Mouse (Mus musculus) heart, embryonic 16.5 days (tissue): ENCODE results near the gene Zfp3. TPM values are rescaled to one million over a fixed set of nuclear protein-coding genes. Genes with fewer than 3 reads are reported as not detected.
A peak's percentile ranks its signal among the peaks of the same experiment; 100 is the strongest.
"Not testable (repeated sequence)": the region's sequence is repeated elsewhere in the genome, so short reads cannot be mapped to it uniquely, and the experiment has no call there.

Experiments used
- ATAC-seq: fragments of 200-750 bp; cut with Nextera tagmentation; replicated peaks from 2 replicates; pipeline ENCODE4 v1.8.0; 2017; ENCODE audit warnings: moderate number of reproducible peaks; ENCODE audit not compliant: insufficient read depth, low FRiP score; ENCODE audit errors: extremely low read depth
- H3K27ac ChIP-seq: fragments of 300-500 bp; sonication (generic); 2 replicates; pipeline ENCODE4 v1.5.1; 2014; ENCODE audit warnings: mild to moderate bottlenecking, low read length, control low read depth, moderate library complexity
- H3K27me3 ChIP-seq: fragments of 300-500 bp; sonication (generic); 2 replicates; pipeline ENCODE4 v1.6.1; 2014; ENCODE audit warnings: low read length, mixed read lengths; ENCODE audit not compliant: control insufficient read depth, insufficient read depth
- H3K36me3 ChIP-seq: fragments of 300-500 bp; sonication (generic); 2 replicates; pipeline ENCODE4 v1.6.1; 2014; ENCODE audit not compliant: control insufficient read depth, insufficient read depth
- H3K4me1 ChIP-seq: fragments of 300-500 bp; sonication (generic); 2 replicates; pipeline ENCODE4 v1.6.1; 2014; ENCODE audit warnings: low read length, mixed read lengths; ENCODE audit not compliant: control insufficient read depth, insufficient read depth
- H3K4me2 ChIP-seq: fragments of 300-500 bp; sonication (generic); 2 replicates; pipeline ENCODE4 v1.6.1; 2014; ENCODE audit warnings: low read depth, mild to moderate bottlenecking, control low read depth, low read length
- H3K4me3 ChIP-seq: fragments of 300-500 bp; sonication (generic); 2 replicates; pipeline ENCODE4 v1.5.1; 2014; ENCODE audit warnings: mild to moderate bottlenecking, control low read depth, low read length
- H3K9ac ChIP-seq: fragments of 300-500 bp; sonication (generic); 2 replicates; pipeline ENCODE4 v1.6.1; 2014; ENCODE audit warnings: low read length, control low read depth
- H3K9me3 ChIP-seq: fragments of 300-500 bp; sonication (generic); replicated peaks from 2 replicates; pipeline ENCODE4 v1.6.1; 2016; ENCODE audit warnings: low read length; ENCODE audit not compliant: control insufficient read depth
- WGBS: fragments of 180-500 bp; shearing (Covaris S2); extraction: QIAGEN DNeasy Blood & Tissue Kit; methylation state at CpG from one replicate; pipeline ENCODE4 v1.1.7; 2014; 5-methylcytosine and 5-hydroxymethylcytosine counted together
- polyA plus RNA-seq: library from polyadenylated mRNA; unstranded; fragments of >200 nt; fragmentation: Nextera tagmentation; extraction: Ambion mirVana; gene quantifications from 2 replicates; pipeline ENCODE4 v1.2.1, GENCODE M21; 2015

The Zfp3 gene
- polyA plus RNA-seq, 1 experiment from 2014 or later, result 10.0 TPM

DNA sequence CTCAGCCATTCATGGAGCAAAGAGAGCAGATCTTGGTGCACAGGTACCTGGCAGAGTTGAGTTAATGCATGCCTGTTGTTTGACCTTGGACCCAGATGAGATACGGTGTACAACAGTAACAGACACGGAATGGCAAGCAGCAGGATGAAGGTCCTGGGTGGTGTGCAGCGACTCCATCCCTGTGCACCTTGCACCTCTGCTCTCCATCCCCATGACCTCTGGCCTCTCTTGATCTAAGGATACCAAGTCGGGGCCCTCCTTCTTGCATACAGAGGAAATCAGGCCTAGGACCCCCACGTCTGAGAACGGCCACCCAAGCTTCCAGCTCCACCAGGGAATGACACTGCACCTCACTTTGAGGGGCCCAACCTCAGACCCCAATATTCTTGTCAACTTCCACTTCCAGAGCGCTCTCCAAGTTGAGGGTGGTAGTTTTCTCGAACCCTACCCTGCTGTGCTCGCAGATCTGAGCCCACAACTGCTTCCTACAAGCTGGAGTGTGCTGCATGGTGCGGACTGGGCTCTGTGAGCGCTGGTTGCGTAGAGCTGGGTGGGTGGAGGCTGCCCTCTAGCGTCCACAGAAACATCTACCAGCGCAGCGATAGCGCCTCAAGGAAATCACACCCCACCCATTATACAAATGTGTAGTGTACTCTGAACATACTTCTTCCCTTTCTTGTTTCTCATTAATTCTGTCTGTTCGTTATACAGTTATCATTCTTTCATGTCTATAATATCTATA is 13.0 kb downstream of the Zfp3 start:
- H3K9ac ChIP-seq, result peak overlapping the region; percentile 15; the same call in 1 of the 2 replicates
- H3K4me2 ChIP-seq, result peak overlapping the region; percentile 27; the same call in 1 of the 2 replicates
- ATAC-seq, result peak; percentile 79

DNA sequence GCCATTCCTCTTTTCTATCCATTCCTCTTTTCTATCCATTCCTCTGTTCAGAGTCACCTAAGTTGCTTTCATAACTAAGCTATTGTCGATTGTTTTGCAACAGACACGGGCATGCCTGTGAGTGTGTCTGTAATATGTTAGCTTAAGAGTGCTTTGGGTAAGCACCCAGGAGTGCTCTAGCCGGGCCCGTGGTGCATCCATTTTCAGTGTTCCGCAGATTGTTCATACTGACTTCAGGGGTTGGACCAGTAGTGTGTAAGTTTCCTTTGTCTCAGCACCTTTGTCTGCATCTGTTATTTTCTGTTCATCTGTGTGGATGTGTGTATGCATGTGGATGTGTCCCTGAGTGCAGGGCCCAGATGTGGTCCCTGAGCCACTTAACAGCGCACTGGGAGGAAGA is 13.6 kb downstream of the Zfp3 start:
- H3K9me3 ChIP-seq, result no peaks in the 10 kb centered on the region
- 67% methylated on average over 6 of the region's 6 CpGs for WGBS
- no peak for ATAC-seq

More for the DNA sequence above, 13.0 kb downstream of the Zfp3 start:
- Histone ChIP-seq H3K4me1 (0 out of 2 replicates have a peak, but pooled peaks cover 7% of the 10 kb centered on the region), H3K9me3 (no peaks in the 10 kb centered on the region), H3K4me3 (no peak overlapping the region), H3K27ac (no peak overlapping the region), H3K27me3 (no peaks in the 10 kb centered on the region), H3K36me3 (peaks cover 13% of the 10 kb centered on the region; the same call in 1 of the 2 replicates)
- 24% methylated on average over 17 of the region's 17 CpGs for WGBS

GRCm38 (mm10) chr11:70778058-70778457 is 14.0 kb downstream of the Zfp3 start:
- H3K36me3 ChIP-seq, ATAC-seq, H3K9me3 ChIP-seq, H3K27me3 ChIP-seq, H3K4me2 ChIP-seq, H3K27ac ChIP-seq, H3K4me1 ChIP-seq, H3K9ac ChIP-seq, H3K4me3 ChIP-seq: not testable (repeated sequence)
- WGBS, result 31% methylated on average over 6 of the region's 6 CpGs

More for the DNA sequence above, 13.6 kb downstream of the Zfp3 start:
- no peak overlapping the region for H3K27ac ChIP-seq
- H3K27me3 ChIP-seq, result no peaks in the 10 kb centered on the region
- no peak overlapping the region for H3K9ac ChIP-seq
- H3K36me3 ChIP-seq, result peaks cover 7% of the 10 kb centered on the region; the same call in 1 of the 2 replicates
- no peak overlapping the region for H3K4me3 ChIP-seq
- 0 out of 2 replicates have a peak, but pooled peaks cover 7% of the 10 kb centered on the region for H3K4me1 ChIP-seq
- H3K4me2 ChIP-seq, result no peak overlapping the region

DNA sequence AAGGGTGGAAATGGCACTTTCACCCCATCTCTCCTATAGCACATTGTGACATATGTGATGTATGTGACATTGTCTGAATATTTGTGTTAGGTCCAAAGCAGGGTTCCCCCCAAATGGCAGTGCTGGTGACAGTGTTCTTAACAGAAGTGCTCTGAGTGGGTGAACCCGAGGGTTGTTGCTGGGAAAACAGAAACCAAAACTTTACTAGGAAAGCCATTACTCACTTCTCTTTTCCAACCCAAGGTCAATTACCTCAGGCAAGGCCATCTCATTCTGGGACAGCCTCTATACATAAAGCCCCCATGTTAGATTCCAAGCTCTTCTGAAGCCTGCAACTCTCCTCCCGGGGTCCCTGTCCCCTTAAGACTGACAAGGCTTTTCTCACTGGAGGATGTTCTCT is 21.9 kb downstream of the Zfp3 start:
- Histone ChIP-seq H3K27ac (no peak overlapping the region), H3K9me3 (no peaks in the 10 kb centered on the region), H3K4me2 (no peak overlapping the region), H3K9ac (no peak overlapping the region), H3K27me3 (no peaks in the 10 kb centered on the region), H3K4me1 (no peaks in the 10 kb centered on the region), H3K36me3 (no peaks in the 10 kb centered on the region), H3K4me3 (no peak overlapping the region)
- 50% methylated on average over 2 of the region's 2 CpGs for WGBS
- no peak for ATAC-seq

GRCm38 (mm10) chr11:70787052-70787451 is 23.0 kb downstream of the Zfp3 start:
- H3K9ac ChIP-seq, result no peak overlapping the region
- H3K27me3 ChIP-seq, result no peaks in the 10 kb centered on the region
- WGBS, result 67% methylated on average over 11 of the region's 11 CpGs
- H3K4me2 ChIP-seq, result no peak overlapping the region
- no peak for ATAC-seq
- no peaks in the 10 kb centered on the region for H3K36me3 ChIP-seq
- no peak overlapping the region for H3K4me3 ChIP-seq
- no peak overlapping the region for H3K27ac ChIP-seq
- H3K9me3 ChIP-seq, result no peaks in the 10 kb centered on the region
- no peaks in the 10 kb centered on the region for H3K4me1 ChIP-seq

DNA sequence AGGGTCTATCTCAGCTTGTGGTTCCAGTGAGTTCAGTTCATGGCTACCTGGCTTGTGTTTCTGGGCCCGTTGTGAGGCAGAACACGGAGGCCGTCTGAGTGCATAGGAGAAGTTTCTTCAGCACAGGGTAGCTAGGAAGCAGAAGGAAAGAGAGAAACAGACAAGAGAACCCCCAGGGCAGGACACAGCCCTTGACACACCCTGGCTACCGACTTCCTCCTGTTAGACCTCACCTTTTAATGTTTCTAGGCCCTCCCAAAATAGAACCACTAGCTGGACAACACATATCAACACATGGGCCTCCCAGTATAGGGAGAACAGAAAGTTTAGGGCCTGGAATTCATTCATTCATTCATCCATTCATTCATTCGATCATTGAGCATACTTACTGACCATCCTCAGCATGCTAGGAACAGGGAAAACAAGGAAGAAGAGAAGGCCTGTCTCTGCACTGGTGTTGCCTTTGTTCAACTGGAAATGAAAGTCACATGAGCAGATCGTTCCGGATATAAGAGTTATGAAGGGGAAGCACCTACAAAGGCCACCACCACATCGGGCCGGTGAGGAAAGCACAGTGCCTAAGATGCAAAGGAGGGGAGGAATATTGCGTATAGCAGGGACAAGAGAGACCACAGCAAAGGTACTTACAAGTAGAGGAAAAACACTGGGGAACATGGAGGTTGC is 25.1 kb downstream of the Zfp3 start:
- no peak for ATAC-seq
- Histone ChIP-seq H3K27me3 (no peaks in the 10 kb centered on the region), H3K4me2 (no peak overlapping the region), H3K4me3 (no peak overlapping the region), H3K4me1 (no peaks in the 10 kb centered on the region), H3K9ac (no peak overlapping the region), H3K36me3 (no peaks in the 10 kb centered on the region), H3K9me3 (no peaks in the 10 kb centered on the region), H3K27ac (no peak overlapping the region)
- 75% methylated on average over 10 of the region's 10 CpGs for WGBS

- Histone ChIP-seq H3K36me3 (no peaks in the 10 kb centered on the region), H3K27ac (no peak overlapping the region), H3K9ac (no peak overlapping the region), H3K4me2 (no peak overlapping the region), H3K27me3 (no peaks in the 10 kb centered on the region), H3K4me1 (no peaks in the 10 kb centered on the region), H3K9me3 (no peaks in the 10 kb centered on the region), H3K4me3 (no peak overlapping the region)
- no peak for ATAC-seq
- 65% methylated on average over 2 of the region's 2 CpGs for WGBS
Observed at GRCm38 (mm10) chr11:70790426-70790825, 26.4 kb downstream of the Zfp3 start.

- Histone ChIP-seq H3K9me3 (no peaks in the 10 kb centered on the region), H3K27me3 (no peaks in the 10 kb centered on the region), H3K9ac (no peak overlapping the region), H3K4me3 (no peak overlapping the region), H3K4me1 (no peaks in the 10 kb centered on the region), H3K27ac (no peak overlapping the region), H3K36me3 (no peaks in the 10 kb centered on the region), H3K4me2 (no peak overlapping the region)
- no peak for ATAC-seq
- 58% methylated on average over 7 of the region's 7 CpGs for WGBS
Observed at GRCm38 (mm10) chr11:70790874-70791551, 27.0 kb downstream of the Zfp3 start.

DNA sequence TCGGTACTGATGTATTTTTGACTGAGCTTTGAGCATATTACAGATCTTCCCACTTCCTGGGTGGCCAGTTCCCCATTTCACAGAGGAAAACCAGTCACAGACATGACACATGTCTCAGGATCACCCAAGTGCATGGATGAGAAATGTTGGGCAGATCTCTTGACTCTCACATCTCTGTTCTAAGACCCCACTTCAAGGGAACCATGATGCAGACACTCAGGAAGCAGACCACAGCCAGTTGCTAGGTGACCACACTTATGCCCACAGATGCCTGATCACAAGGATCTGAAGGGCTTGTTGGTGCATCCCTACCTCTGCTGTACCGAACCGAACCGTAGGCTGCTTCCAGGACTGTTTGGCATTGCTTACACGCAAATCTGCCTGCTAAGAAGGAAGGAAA is 27.7 kb downstream of the Zfp3 start:
- ATAC-seq, result no peak
- H3K4me1 ChIP-seq, result no peaks in the 10 kb centered on the region
- WGBS, result 79% methylated on average over 5 of the region's 5 CpGs

More for the DNA sequence above, 27.7 kb downstream of the Zfp3 start:
- H3K27me3 ChIP-seq, result no peaks in the 10 kb centered on the region
- H3K36me3 ChIP-seq, result no peaks in the 10 kb centered on the region
- no peaks in the 10 kb centered on the region for H3K9me3 ChIP-seq
- no peak overlapping the region for H3K4me3 ChIP-seq
- no peak overlapping the region for H3K9ac ChIP-seq
- no peak overlapping the region for H3K4me2 ChIP-seq
- no peak overlapping the region for H3K27ac ChIP-seq
